Mouse (Mus musculus): ENCODE results near the gene Cdh23.

DNA sequence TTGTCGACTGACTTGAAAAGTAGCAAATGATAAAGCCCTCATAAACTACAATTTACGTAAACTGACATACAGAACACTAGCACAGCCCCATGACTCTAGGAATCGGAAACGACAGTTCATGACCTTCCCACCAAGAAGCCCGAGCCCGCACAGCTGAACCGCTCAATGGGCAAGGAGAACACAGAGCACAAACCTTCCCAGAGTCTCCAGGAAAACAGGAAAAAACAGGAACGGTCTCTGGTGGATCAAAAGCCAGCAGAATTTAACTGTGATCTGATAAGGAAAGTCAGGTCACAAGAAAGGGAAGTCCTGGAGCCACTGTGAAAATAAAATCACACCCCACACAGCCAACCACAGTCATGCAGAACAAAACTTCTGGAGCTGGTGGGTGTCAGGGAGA lies 26.1 kb downstream of the Cdh23 start:
- no peak for TF ChIP-seq POLR2A (IDR thresholded peaks at IDR 0.05; ENCODE audit: insufficient read length, low read depth)
- no peak for TF ChIP-seq TCF12 (IDR thresholded peaks at IDR 0.05; ENCODE audit: insufficient read depth, poor library complexity, severe bottlenecking)
- TF ChIP-seq MAX (IDR thresholded peaks at IDR 0.05; ENCODE audit: low read depth) = no peak
- TF ChIP-seq CEBPB (IDR thresholded peaks at IDR 0.05; ENCODE audit: insufficient read depth, poor library complexity, severe bottlenecking) = no peak
- no peak for TF ChIP-seq POLR2AphosphoS2 (IDR thresholded peaks at IDR 0.05; ENCODE audit: insufficient read length, low read depth)
- TF ChIP-seq REST (IDR thresholded peaks at IDR 0.05; ENCODE audit: insufficient read depth, insufficient read length) = no peak
- no peak for TF ChIP-seq USF1 (IDR thresholded peaks at IDR 0.05; ENCODE audit: low read depth)
- no peak for TF ChIP-seq MYOD1 (IDR thresholded peaks at IDR 0.05; ENCODE audit: control insufficient read depth in 1 of 3, insufficient read length in 2 of 3, low read depth in 2 of 3)
- no peak for TF ChIP-seq TCF3 (IDR thresholded peaks at IDR 0.05; ENCODE audit: insufficient read length, low read depth)
- TF ChIP-seq E2F4 (IDR thresholded peaks at IDR 0.05; ENCODE audit: insufficient read depth) = no peak

Measured in myocyte (in vitro differentiated cells).